Mouse (Mus musculus): ENCODE results near the gene Rarg. TPM values are rescaled to one million over a fixed set of nuclear protein-coding genes. Genes with fewer than 3 reads are reported as not detected.
"Not testable (repeated sequence)": the region's sequence is repeated elsewhere in the genome, so short reads cannot be mapped to it uniquely, and the experiment has no call there.

Gene Rarg
- polyA plus RNA-seq, 1 experiment from 2014 or later, result 38.5 TPM

GRCm38 (mm10) chr15:102238543-102239259 lies 18.6 kb downstream of the Rarg start:
- no peak overlapping the region for H3K27ac ChIP-seq (ENCODE audit: low read depth)
- ATAC-seq (ENCODE audit: insufficient read depth) (no peak), DNase-seq (no peak)
- no peak overlapping the region for H3K9ac ChIP-seq
- no peaks in the 10 kb centered on the region for H3K27me3 ChIP-seq (ENCODE audit: insufficient read depth, low read length)
- H3K4me2 ChIP-seq, result no peak overlapping the region
- H3K9me3 ChIP-seq (ENCODE audit: low read depth, low read length), result no peaks in the 10 kb centered on the region
- TF ChIP-seq CTCF (IDR thresholded peaks at IDR 0.05; ENCODE audit: low read depth), result no peak
- WGBS, result 80% methylated on average over 14 of the region's 14 CpGs
- no peak overlapping the region for H3K4me3 ChIP-seq (ENCODE audit: low read depth, low read length)
- H3K4me1 ChIP-seq (ENCODE audit: insufficient read depth), result peaks cover 15% of the 10 kb centered on the region
- H3K36me3 ChIP-seq (ENCODE audit: insufficient read depth), result peaks cover 78% of the 10 kb centered on the region

- Histone ChIP-seq H3K4me3 (ENCODE audit: low read depth, low read length) (no peak overlapping the region), H3K36me3 (ENCODE audit: insufficient read depth) (peaks cover 55% of the 10 kb centered on the region), H3K9me3 (ENCODE audit: low read depth, low read length) (no peaks in the 10 kb centered on the region), H3K4me1 (ENCODE audit: insufficient read depth) (0 out of 2 replicates have a peak, but pooled peaks cover 4% of the 10 kb centered on the region), H3K27me3 (ENCODE audit: insufficient read depth, low read length) (no peaks in the 10 kb centered on the region), H3K4me2 (peak overlapping the region; percentile 33; the same call in 1 of the 2 replicates), H3K27ac (ENCODE audit: low read depth) (peak overlapping the region; percentile 46; the same call in 1 of the 2 replicates), H3K9ac (peak overlapping the region; percentile 32; the same call in 1 of the 2 replicates)
- DNase-seq (peak; percentile 51), ATAC-seq (ENCODE audit: insufficient read depth) (peak; percentile 39)
- WGBS, result 24% methylated on average over 21 of the region's 21 CpGs
- TF ChIP-seq CTCF (IDR thresholded peaks at IDR 0.05; ENCODE audit: low read depth), result no peak
Measured at GRCm38 (mm10) chr15:102235371-102236027, 21.8 kb downstream of the Rarg start.

GRCm38 (mm10) chr15:102233896-102234295 lies 23.4 kb downstream of the Rarg start:
- TF ChIP-seq CTCF (IDR thresholded peaks at IDR 0.05; ENCODE audit: low read depth), result no peak
- 15% methylated on average over 2 of the region's 2 CpGs for WGBS
- Histone ChIP-seq H3K4me1 (ENCODE audit: insufficient read depth) (0 out of 2 replicates have a peak, but pooled peaks cover 4% of the 10 kb centered on the region), H3K36me3 (ENCODE audit: insufficient read depth) (peaks cover 42% of the 10 kb centered on the region), H3K9me3 (ENCODE audit: low read depth, low read length) (no peaks in the 10 kb centered on the region), H3K9ac (no peak overlapping the region), H3K27ac (ENCODE audit: low read depth) (no peak overlapping the region), H3K27me3 (ENCODE audit: insufficient read depth, low read length) (no peaks in the 10 kb centered on the region), H3K4me2 (no peak overlapping the region), H3K4me3 (ENCODE audit: low read depth, low read length) (no peak overlapping the region)
- DNase-seq, result no peak
- no peak for ATAC-seq (ENCODE audit: insufficient read depth)

GRCm38 (mm10) chr15:102232764-102233163 lies 24.6 kb downstream of the Rarg start:
- Histone ChIP-seq H3K9me3 (ENCODE audit: low read depth, low read length) (no peaks in the 10 kb centered on the region), H3K9ac (no peak overlapping the region), H3K36me3 (ENCODE audit: insufficient read depth) (peaks cover 32% of the 10 kb centered on the region), H3K4me3 (ENCODE audit: low read depth, low read length) (no peak overlapping the region), H3K27ac (ENCODE audit: low read depth) (no peak overlapping the region), H3K4me2 (no peak overlapping the region), H3K4me1 (ENCODE audit: insufficient read depth) (0 out of 2 replicates have a peak, but pooled peaks cover 4% of the 10 kb centered on the region), H3K27me3 (ENCODE audit: insufficient read depth, low read length) (no peaks in the 10 kb centered on the region)
- WGBS, result 84% methylated on average over 7 of the region's 7 CpGs
- no peak for ATAC-seq (ENCODE audit: insufficient read depth)
- no peak for TF ChIP-seq CTCF (IDR thresholded peaks at IDR 0.05; ENCODE audit: low read depth)
- DNase-seq, result no peak

GRCm38 (mm10) chr15:102231748-102232147 lies 25.6 kb downstream of the Rarg start, which contains the start of gene Itgb7:
Gene Itgb7, minus strand, starts transcription at chr15:102231944.
- no peaks in the 10 kb centered on the region for H3K27me3 ChIP-seq (ENCODE audit: insufficient read depth, low read length)
- H3K9ac ChIP-seq, result no peak within 1 kb of the TSS
- no peak within 1 kb of the TSS for H3K27ac ChIP-seq (ENCODE audit: low read depth)
- peak; percentile 22; the same call in 1 of the 2 replicates for ATAC-seq (ENCODE audit: insufficient read depth)
- DNase-seq, result no peak
- 34% methylated on average over 6 of the region's 6 CpGs for WGBS
- 0 out of 2 replicates have a peak, but pooled peaks cover 4% of the 10 kb centered on the region for H3K4me1 ChIP-seq (ENCODE audit: insufficient read depth)
- no peak within 1 kb of the TSS for H3K4me3 ChIP-seq (ENCODE audit: low read depth, low read length)
- H3K9me3 ChIP-seq (ENCODE audit: low read depth, low read length), result no peaks in the 10 kb centered on the region
- no peak within 1 kb of the TSS for H3K4me2 ChIP-seq
- no peak for TF ChIP-seq CTCF (IDR thresholded peaks at IDR 0.05; ENCODE audit: low read depth)
- H3K36me3 ChIP-seq (ENCODE audit: insufficient read depth), result peaks cover 25% of the 10 kb centered on the region

GRCm38 (mm10) chr15:102230408-102231321 lies 26.7 kb downstream of the Rarg start:
- Histone ChIP-seq H3K4me1 (ENCODE audit: insufficient read depth) (0 out of 2 replicates have a peak, but pooled peaks cover 4% of the 10 kb centered on the region), H3K9ac (no peak overlapping the region), H3K9me3 (ENCODE audit: low read depth, low read length) (no peaks in the 10 kb centered on the region), H3K4me2 (no peak overlapping the region), H3K27ac (ENCODE audit: low read depth) (no peak overlapping the region), H3K27me3 (ENCODE audit: insufficient read depth, low read length) (no peaks in the 10 kb centered on the region), H3K36me3 (ENCODE audit: insufficient read depth) (peaks cover 16% of the 10 kb centered on the region), H3K4me3 (ENCODE audit: low read depth, low read length) (no peak overlapping the region)
- no peak for TF ChIP-seq CTCF (IDR thresholded peaks at IDR 0.05; ENCODE audit: low read depth)
- WGBS, result 76% methylated on average over 17 of the region's 17 CpGs
- DNase-seq (no peak), ATAC-seq (ENCODE audit: insufficient read depth) (no peak)

GRCm38 (mm10) chr15:102225619-102226018 lies 31.7 kb downstream of the Rarg start:
- not testable (repeated sequence) for H3K27ac ChIP-seq (ENCODE audit: low read depth); H3K36me3 ChIP-seq (ENCODE audit: insufficient read depth); H3K9ac ChIP-seq; H3K4me3 ChIP-seq (ENCODE audit: low read depth, low read length); H3K9me3 ChIP-seq (ENCODE audit: low read depth, low read length); ATAC-seq (ENCODE audit: insufficient read depth); H3K4me2 ChIP-seq; DNase-seq; H3K4me1 ChIP-seq (ENCODE audit: insufficient read depth)
- WGBS, result 74% methylated on average over 6 of the region's 6 CpGs
- peaks cover 15% of the 10 kb centered on the region; the same call in 1 of the 2 replicates for H3K27me3 ChIP-seq (ENCODE audit: insufficient read depth, low read length)
